Mouse (Mus musculus) cerebellum, adult 9-10 months (tissue): ENCODE data around the gene Pck1.

Experiments
- DNase-seq: peaks from one replicate; pipeline ENCODE4 v3.0.0; 2022

Gene Pck1

DNA sequence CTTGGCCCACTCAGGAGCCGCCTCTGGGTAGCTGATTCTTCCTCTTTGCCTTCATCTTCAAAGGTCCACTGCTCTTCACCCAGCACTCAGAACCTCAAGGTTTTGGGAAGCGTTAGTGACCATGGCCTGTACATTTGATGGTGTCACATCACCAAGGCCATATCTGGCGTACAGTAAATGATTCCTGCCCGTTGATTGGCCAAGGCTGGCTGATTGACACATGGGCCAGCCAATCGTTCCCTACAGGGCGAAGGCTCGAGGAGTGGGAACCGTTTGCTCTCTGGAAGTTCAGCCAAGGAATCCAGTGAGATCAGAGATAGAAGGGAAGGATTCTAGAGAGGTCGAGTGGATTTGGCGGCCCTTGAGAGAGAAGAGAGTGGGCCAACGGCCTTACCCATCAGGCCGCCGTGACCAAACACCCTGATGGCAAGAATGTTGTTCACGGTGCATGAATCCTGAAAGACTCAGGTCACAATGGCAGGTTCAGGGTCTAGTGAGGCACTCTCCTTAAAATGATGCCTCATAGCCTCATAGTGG lies 52.8 kb downstream of the Pck1 start:
- DNase-seq: no peak

DNA sequence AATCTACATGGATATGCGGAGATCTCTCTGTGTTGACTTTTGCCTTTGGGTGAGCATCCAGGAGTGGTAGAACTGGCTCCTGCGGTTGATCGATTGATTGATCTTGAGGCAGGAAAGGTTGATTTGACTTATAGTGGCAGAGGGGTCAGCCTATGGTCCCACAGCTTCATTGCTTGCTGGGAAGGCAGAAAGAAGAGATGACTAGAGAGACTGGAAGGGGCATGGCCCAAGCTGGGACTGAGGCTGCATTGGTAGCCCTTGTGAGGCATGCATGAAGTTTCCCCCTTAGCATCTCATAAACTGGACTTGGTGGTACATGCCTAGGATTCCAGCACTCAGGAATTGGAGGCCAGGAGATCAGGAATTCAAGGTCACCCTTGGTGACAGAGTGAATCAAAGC lies 54.2 kb downstream of the Pck1 start:
- DNase-seq: no peak
